Mouse (Mus musculus) stomach, embryonic 16.5 days (tissue): ENCODE data around the gene Pard6b. TPM values are rescaled to one million over a fixed set of nuclear protein-coding genes. Genes with fewer than 3 reads are reported as not detected.

Experiments
- ATAC-seq: fragments of 200-750 bp; cut with Nextera tagmentation; 2 replicates; pipeline ENCODE4 v1.8.0; 2017; ENCODE audit warnings: moderate number of reproducible peaks, moderate TSS enrichment; ENCODE audit not compliant: insufficient read depth, low FRiP score
- H3K27ac ChIP-seq: fragments of 300-500 bp; sonication (generic); 2 replicates; pipeline ENCODE4 v1.5.1; 2014; ENCODE audit warnings: low read length
- H3K27me3 ChIP-seq: fragments of 300-500 bp; sonication (generic); 2 replicates; pipeline ENCODE4 v1.6.1; 2014; ENCODE audit warnings: low read length, control low read depth, mixed read lengths; ENCODE audit not compliant: control insufficient read depth, insufficient read depth
- H3K36me3 ChIP-seq: fragments of 300-500 bp; sonication (generic); 2 replicates; pipeline ENCODE4 v1.6.1; 2014; ENCODE audit warnings: low read length; ENCODE audit not compliant: control insufficient read depth, insufficient read depth
- H3K4me1 ChIP-seq: fragments of 300-500 bp; sonication (generic); 2 replicates; pipeline ENCODE4 v1.6.1; 2014; ENCODE audit warnings: low read length, control low read depth, mixed read lengths; ENCODE audit not compliant: control insufficient read depth, insufficient read depth
- H3K4me2 ChIP-seq: fragments of 300-500 bp; sonication (generic); 2 replicates; pipeline ENCODE4 v1.6.1; 2014; ENCODE audit warnings: low read depth, low read length, mixed read lengths
- H3K4me3 ChIP-seq: fragments of 300-500 bp; sonication (generic); replicated peaks from 2 replicates; pipeline ENCODE4 v1.5.1; 2014; ENCODE audit warnings: mild to moderate bottlenecking, low read length
- H3K9ac ChIP-seq: fragments of 300-500 bp; sonication (generic); 2 replicates; pipeline ENCODE4 v1.6.1; 2014; ENCODE audit warnings: low read length
- H3K9me3 ChIP-seq: fragments of 300-500 bp; sonication (generic); replicated peaks from 2 replicates; pipeline ENCODE4 v1.6.1; 2016; ENCODE audit warnings: low read length, control low read depth; ENCODE audit not compliant: control insufficient read depth
- WGBS: fragments of 180-500 bp; shearing (Covaris S2); extraction: QIAGEN DNeasy Blood & Tissue Kit; methylation state at CpG from one replicate; pipeline ENCODE4 v1.1.7; 2014; 5-methylcytosine and 5-hydroxymethylcytosine counted together
- polyA plus RNA-seq: library from polyadenylated mRNA; unstranded; fragments of >200 nt; fragmentation: Nextera tagmentation; extraction: Ambion mirVana; gene quantifications from 2 replicates; pipeline ENCODE4 v1.2.1, GENCODE M21; 2015

Gene Pard6b
- polyA plus RNA-seq = 8.3 TPM in 2 replicates

- H3K9ac ChIP-seq = peak within 1 kb of the TSS; percentile 74
- ATAC-seq = peak; percentile 92
- WGBS = under 1% methylated on average over 109 of the region's 110 CpGs
- no peaks in the 10 kb centered on the region for H3K9me3 ChIP-seq
- H3K4me2 ChIP-seq = peak within 1 kb of the TSS; percentile 97
- peaks cover 13% of the 10 kb centered on the region for H3K4me1 ChIP-seq
- H3K4me3 ChIP-seq = peak within 1 kb of the TSS; percentile 61
- H3K27me3 ChIP-seq = no peaks in the 10 kb centered on the region
- H3K27ac ChIP-seq = peak within 1 kb of the TSS; percentile 89
- H3K36me3 ChIP-seq = no peaks in the 10 kb centered on the region
Observed at GRCm38 (mm10) chr2:168080431-168081246, at the start of gene Pard6b. Pard6b (plus strand) TSS chr2:168081004.

- Histone ChIP-seq H3K4me1 (peaks cover 4% of the 10 kb centered on the region; the same call in 1 of the 2 replicates), H3K4me3 (no peak overlapping the region), H3K36me3 (no peaks in the 10 kb centered on the region), H3K27ac (no peak overlapping the region), H3K27me3 (no peaks in the 10 kb centered on the region), H3K9me3 (peaks cover 8% of the 10 kb centered on the region; the same call in 1 of the 2 replicates), H3K4me2 (no peak overlapping the region), H3K9ac (no peak overlapping the region)
- ATAC-seq = peak; percentile 39; the same call in 1 of the 2 replicates
- WGBS = 76% methylated on average over 2 of the region's 2 CpGs
Observed at GRCm38 (mm10) chr2:168031842-168032241, 49.0 kb upstream of the Pard6b start.

- H3K4me2 ChIP-seq = no peak overlapping the region
- 59% methylated on average over 10 of the region's 10 CpGs for WGBS
- H3K9me3 ChIP-seq = 0 out of 2 replicates have a peak, but pooled peaks cover under 1% of the 10 kb centered on the region
- H3K36me3 ChIP-seq = no peaks in the 10 kb centered on the region
- H3K4me1 ChIP-seq = peaks cover 10% of the 10 kb centered on the region
- no peak overlapping the region for H3K4me3 ChIP-seq
- no peak overlapping the region for H3K27ac ChIP-seq
- no peak for ATAC-seq
- H3K27me3 ChIP-seq = no peaks in the 10 kb centered on the region
- no peak overlapping the region for H3K9ac ChIP-seq
Observed at GRCm38 (mm10) chr2:168033905-168034304, 46.9 kb upstream of the Pard6b start.

GRCm38 (mm10) chr2:168035907-168036306 lies 44.9 kb upstream of the Pard6b start:
- H3K4me3 ChIP-seq = no peak overlapping the region
- 86% methylated on average over 6 of the region's 6 CpGs for WGBS
- H3K9me3 ChIP-seq = no peaks in the 10 kb centered on the region
- H3K4me1 ChIP-seq = peaks cover 10% of the 10 kb centered on the region
- no peak overlapping the region for H3K4me2 ChIP-seq
- no peaks in the 10 kb centered on the region for H3K27me3 ChIP-seq
- H3K9ac ChIP-seq = no peak overlapping the region
- no peak overlapping the region for H3K27ac ChIP-seq
- ATAC-seq = no peak
- no peaks in the 10 kb centered on the region for H3K36me3 ChIP-seq

GRCm38 (mm10) chr2:168037063-168037462 lies 43.7 kb upstream of the Pard6b start:
- Histone ChIP-seq H3K36me3 (no peaks in the 10 kb centered on the region), H3K4me1 (peaks cover 10% of the 10 kb centered on the region), H3K4me3 (no peak overlapping the region), H3K27ac (peak overlapping the region; percentile 29), H3K27me3 (no peaks in the 10 kb centered on the region), H3K4me2 (no peak overlapping the region), H3K9me3 (no peaks in the 10 kb centered on the region), H3K9ac (no peak overlapping the region)
- 20% methylated on average over 3 of the region's 3 CpGs for WGBS
- ATAC-seq = peak; percentile 33; the same call in 1 of the 2 replicates

- Histone ChIP-seq H3K27me3 (no peaks in the 10 kb centered on the region), H3K27ac (no peak overlapping the region), H3K4me3 (no peak overlapping the region), H3K9me3 (no peaks in the 10 kb centered on the region), H3K9ac (peak overlapping the region; percentile 26), H3K36me3 (no peaks in the 10 kb centered on the region), H3K4me1 (peaks cover 21% of the 10 kb centered on the region), H3K4me2 (no peak overlapping the region)
- 53% methylated on average over 3 of the region's 3 CpGs for WGBS
- ATAC-seq = no peak
Observed at GRCm38 (mm10) chr2:168040751-168041150, 40.1 kb upstream of the Pard6b start.

- Histone ChIP-seq H3K4me3 (no peak overlapping the region), H3K4me1 (peaks cover 28% of the 10 kb centered on the region)
- WGBS = 74% methylated on average over 6 of the region's 6 CpGs
Observed at GRCm38 (mm10) chr2:168042019-168042418, 38.8 kb upstream of the Pard6b start.

GRCm38 (mm10) chr2:168044681-168045287 lies 36.0 kb upstream of the Pard6b start:
- WGBS = 76% methylated on average over 10 of the region's 10 CpGs
- H3K27me3 ChIP-seq = no peaks in the 10 kb centered on the region
- peak overlapping the region; percentile 91 for H3K27ac ChIP-seq
- ATAC-seq = no peak
- H3K4me3 ChIP-seq = no peak overlapping the region
- H3K4me2 ChIP-seq = no peak overlapping the region
- H3K9me3 ChIP-seq = no peaks in the 10 kb centered on the region
- no peak overlapping the region for H3K9ac ChIP-seq
- H3K4me1 ChIP-seq = peaks cover 37% of the 10 kb centered on the region
- no peaks in the 10 kb centered on the region for H3K36me3 ChIP-seq

More at GRCm38 (mm10) chr2:168042019-168042418, 38.8 kb upstream of the Pard6b start:
- ATAC-seq = no peak
- H3K27me3 ChIP-seq = no peaks in the 10 kb centered on the region
- no peak overlapping the region for H3K9ac ChIP-seq
- H3K27ac ChIP-seq = no peak overlapping the region
- H3K36me3 ChIP-seq = no peaks in the 10 kb centered on the region
- H3K4me2 ChIP-seq = no peak overlapping the region
- H3K9me3 ChIP-seq = no peaks in the 10 kb centered on the region

GRCm38 (mm10) chr2:168045357-168045756 lies 35.4 kb upstream of the Pard6b start:
- Histone ChIP-seq H3K9me3 (no peaks in the 10 kb centered on the region), H3K27ac (peak overlapping the region; percentile 91), H3K9ac (no peak overlapping the region), H3K4me3 (no peak overlapping the region), H3K4me2 (0 out of 2 replicates have a peak overlapping the region, but pooled peaks have one; percentile 40), H3K36me3 (no peaks in the 10 kb centered on the region), H3K27me3 (no peaks in the 10 kb centered on the region), H3K4me1 (peaks cover 41% of the 10 kb centered on the region)
- WGBS = 64% methylated on average over 13 of the region's 13 CpGs
- ATAC-seq = peak; percentile 42; the same call in 1 of the 2 replicates
